Mouse (Mus musculus) kidney, adult 2 months (tissue): ENCODE data around the gene Pik3ca. TPM values are rescaled to one million over a fixed set of nuclear protein-coding genes. Genes with fewer than 3 reads are reported as not detected.
A peak's percentile ranks its signal among the peaks of the same experiment; 100 is the strongest.

Experiments used
- DNase-seq: peaks from one replicate; pipeline ENCODE4 v3.0.0; 2021
- H3K27ac ChIP-seq: fragments of 200-500 bp; 2 replicates; pipeline ENCODE4 v1.5.1; 2012; ENCODE audit warnings: low read depth, low read length, control low read depth, inconsistent platforms; ENCODE audit not compliant: insufficient read depth
- H3K27me3 ChIP-seq: fragments of 200-500 bp; replicated peaks from 2 replicates; pipeline ENCODE4 v1.6.1; 2012; ENCODE audit warnings: mild to moderate bottlenecking, moderate library complexity, low read length, inconsistent platforms; ENCODE audit not compliant: control insufficient read depth, insufficient read depth
- H3K36me3 ChIP-seq: fragments of 200-500 bp; 2 replicates; pipeline ENCODE4 v1.6.1; 2012; ENCODE audit warnings: mild to moderate bottlenecking, moderate library complexity, low read length, inconsistent platforms; ENCODE audit not compliant: control insufficient read depth, insufficient read depth
- H3K4me1 ChIP-seq: fragments of 200-500 bp; 2 replicates; pipeline ENCODE4 v1.6.1; 2011; ENCODE audit warnings: low read length; ENCODE audit not compliant: control insufficient read depth, insufficient read depth
- H3K4me3 ChIP-seq: fragments of 200-500 bp; 2 replicates; pipeline ENCODE4 v1.5.1; 2011; ENCODE audit warnings: mild to moderate bottlenecking, low read depth, low read length, control low read depth; ENCODE audit not compliant: insufficient read depth
- CTCF ChIP-seq: fragments of 200-500 bp; conservative IDR thresholded peaks from 2 replicates; pipeline ENCODE4 v1.5.1; 2011; ENCODE audit warnings: low read depth, mild to moderate bottlenecking, control low read depth, low read length, moderate library complexity, mixed read lengths; ENCODE audit not compliant: insufficient read depth, insufficient read length
- POLR2A ChIP-seq: fragments of 200-500 bp; IDR thresholded peaks from one replicate; pipeline ENCODE4 v1.6.1; 2011; ENCODE audit warnings: low read depth, low read length, control low read depth
- WGBS: fragments of 180-500 bp; shearing (Covaris S2); methylation state at CpG from one replicate; pipeline ENCODE4 v1.1.7; 2018; 5-methylcytosine and 5-hydroxymethylcytosine counted together
- polyA plus RNA-seq: library from polyadenylated mRNA; depleted of rRNA; stranded (reverse); fragments of >200 nt; gene quantifications from 2 replicates; pipeline ENCODE4 v1.2.3, GENCODE M21; 2012

The Pik3ca gene
- polyA plus RNA-seq, 1 experiment = 10.2 TPM

DNA sequence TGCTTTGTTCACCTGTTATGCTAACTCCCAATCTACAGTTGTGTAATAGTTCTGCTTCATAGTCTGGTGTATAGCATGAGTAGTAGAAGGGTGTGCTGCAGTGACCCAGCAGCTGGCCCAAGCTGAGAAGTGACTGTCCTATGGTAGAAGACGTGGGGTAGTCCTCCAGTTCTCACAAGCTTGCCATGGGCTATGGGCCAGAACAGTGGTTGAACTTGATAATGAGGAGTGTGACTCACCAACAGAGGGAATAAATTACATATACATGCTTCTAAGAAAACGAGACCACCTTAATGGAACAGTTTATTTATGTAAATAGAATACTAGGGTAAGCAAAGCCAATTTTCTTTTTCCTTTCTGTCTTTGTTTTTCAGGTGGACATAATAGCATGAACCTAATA lies 32.9 kb downstream of the Pik3ca start:
- H3K4me3 ChIP-seq = no peak overlapping the region
- H3K4me1 ChIP-seq = peaks cover 26% of the 10 kb centered on the region
- 38% methylated on average over 2 of the region's 2 CpGs for WGBS
- no peaks in the 10 kb centered on the region for H3K36me3 ChIP-seq
- H3K27me3 ChIP-seq = no peaks in the 10 kb centered on the region
- DNase-seq = no peak
- TF ChIP-seq POLR2A (no peak), CTCF (no peak)
- no peak overlapping the region for H3K27ac ChIP-seq

GRCm38 (mm10) chr3:32434016-32434415 lies 36.5 kb downstream of the Pik3ca start:
- Histone ChIP-seq H3K36me3 (peaks cover 8% of the 10 kb centered on the region), H3K27ac (no peak overlapping the region), H3K4me1 (peaks cover 10% of the 10 kb centered on the region), H3K27me3 (no peaks in the 10 kb centered on the region), H3K4me3 (no peak overlapping the region)
- TF ChIP-seq CTCF (no peak), POLR2A (no peak)
- DNase-seq = no peak
- 44% methylated on average over 2 of the region's 2 CpGs for WGBS

DNA sequence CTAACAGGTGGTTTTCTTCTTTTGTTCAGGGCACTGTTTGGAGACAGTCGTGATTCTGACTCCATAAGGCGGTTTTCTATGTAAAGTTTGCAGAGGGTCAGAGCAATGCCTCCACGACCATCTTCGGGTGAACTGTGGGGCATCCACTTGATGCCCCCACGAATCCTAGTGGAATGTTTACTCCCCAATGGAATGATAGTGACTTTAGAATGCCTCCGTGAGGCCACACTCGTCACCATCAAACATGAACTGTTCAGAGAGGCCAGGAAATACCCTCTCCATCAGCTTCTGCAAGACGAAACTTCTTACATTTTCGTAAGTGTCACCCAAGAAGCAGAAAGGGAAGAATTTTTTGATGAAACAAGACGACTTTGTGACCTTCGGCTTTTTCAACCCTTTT lies 38.6 kb downstream of the Pik3ca start:
- Histone ChIP-seq H3K27me3 (no peaks in the 10 kb centered on the region), H3K27ac (no peak overlapping the region), H3K4me1 (peaks cover 7% of the 10 kb centered on the region; the same call in 1 of the 2 replicates), H3K4me3 (no peak overlapping the region), H3K36me3 (peaks cover 15% of the 10 kb centered on the region)
- DNase-seq = no peak
- 73% methylated on average over 11 of the region's 11 CpGs for WGBS
- TF ChIP-seq CTCF (no peak), POLR2A (no peak)

GRCm38 (mm10) chr3:32437297-32437696 lies 39.8 kb downstream of the Pik3ca start:
- H3K36me3 ChIP-seq = peaks cover 16% of the 10 kb centered on the region
- 96% methylated on average over 6 of the region's 6 CpGs for WGBS
- DNase-seq = no peak
- H3K4me1 ChIP-seq = peaks cover 7% of the 10 kb centered on the region; the same call in 1 of the 2 replicates
- no peak overlapping the region for H3K27ac ChIP-seq
- no peak overlapping the region for H3K4me3 ChIP-seq
- TF ChIP-seq CTCF (no peak), POLR2A (no peak)
- H3K27me3 ChIP-seq = no peaks in the 10 kb centered on the region

- no peak overlapping the region for H3K4me3 ChIP-seq
- no peak for DNase-seq
- H3K36me3 ChIP-seq = peaks cover 16% of the 10 kb centered on the region
- no peaks in the 10 kb centered on the region for H3K27me3 ChIP-seq
- H3K27ac ChIP-seq = no peak overlapping the region
- H3K4me1 ChIP-seq = peaks cover 5% of the 10 kb centered on the region; the same call in 1 of the 2 replicates
- TF ChIP-seq POLR2A = no peak
- no peak for TF ChIP-seq CTCF
- WGBS = 88% methylated on average over 6 of the region's 6 CpGs
These were observed 40.3 kb downstream of the Pik3ca start for GRCm38 (mm10) chr3:32437820-32438219.

GRCm38 (mm10) chr3:32438716-32439115 lies 41.2 kb downstream of the Pik3ca start:
- Histone ChIP-seq H3K27ac (no peak overlapping the region), H3K4me1 (peaks cover 3% of the 10 kb centered on the region; the same call in 1 of the 2 replicates), H3K27me3 (no peaks in the 10 kb centered on the region), H3K36me3 (peaks cover 16% of the 10 kb centered on the region), H3K4me3 (no peak overlapping the region)
- no peak for DNase-seq
- 68% methylated on average over 4 of the region's 4 CpGs for WGBS
- TF ChIP-seq CTCF (no peak), POLR2A (no peak)

DNA sequence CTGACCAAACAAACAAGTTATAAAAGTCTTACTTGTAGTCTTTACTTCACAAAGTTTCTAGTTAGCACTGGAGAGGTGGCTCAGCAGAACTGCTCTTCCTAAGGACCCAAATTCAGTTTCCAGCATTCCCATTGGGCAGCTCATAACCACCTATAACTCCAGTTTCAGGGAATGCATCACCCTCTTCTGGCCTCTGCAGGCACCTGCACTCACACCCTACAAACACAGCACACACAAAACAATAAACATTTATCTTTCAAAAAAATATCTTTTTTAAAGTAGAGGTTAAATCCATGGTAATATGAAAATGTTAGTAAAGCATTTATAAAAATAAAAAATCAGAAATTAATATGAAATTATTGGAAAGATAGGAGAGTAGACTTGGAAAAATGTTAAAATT lies 44.2 kb downstream of the Pik3ca start:
- no peak for DNase-seq
- Histone ChIP-seq H3K4me3 (no peak overlapping the region), H3K4me1 (no peaks in the 10 kb centered on the region), H3K27ac (no peak overlapping the region), H3K36me3 (peaks cover 21% of the 10 kb centered on the region), H3K27me3 (no peaks in the 10 kb centered on the region)
- TF ChIP-seq POLR2A = no peak
- peak; percentile 37 for TF ChIP-seq CTCF

- Histone ChIP-seq H3K27ac (no peak overlapping the region), H3K36me3 (peaks cover 15% of the 10 kb centered on the region)
- TF ChIP-seq CTCF (no peak), POLR2A (no peak)
These were observed 57.0 kb downstream of the Pik3ca start for GRCm38 (mm10) chr3:32454329-32455021.

More at GRCm38 (mm10) chr3:32454329-32455021, 57.0 kb downstream of the Pik3ca start:
- Histone ChIP-seq H3K4me3 (no peak overlapping the region), H3K27me3 (no peaks in the 10 kb centered on the region), H3K4me1 (no peaks in the 10 kb centered on the region)
- DNase-seq = no peak
- 76% methylated on average over 11 of the region's 11 CpGs for WGBS
